Mouse (Mus musculus): ENCODE measurements at regions not wholly inside any gene's neighbourhood (a gene's known extent, or its start where the extent isn't known, plus 50 kb on each side); places are given as distances from the start of the nearest gene placed in this dataset.
A peak's percentile ranks its signal among the peaks of the same experiment; 100 is the strongest.

GRCm38 (mm10) chr4:131486821-131487220, 351.3 kb downstream of the Ptpru start:
- DNase-seq (ENCODE audit: low read depth, low spot score): peak; percentile 67

GRCm38 (mm10) chr4:131488246-131488645, 349.8 kb downstream of the Ptpru start:
- DNase-seq (ENCODE audit: low read depth, low spot score): no peak

- DNase-seq (ENCODE audit: low read depth, low spot score): no peak
Measured at GRCm38 (mm10) chr4:131489056-131489455, 349.0 kb downstream of the Ptpru start.

- no peak for DNase-seq (ENCODE audit: low read depth, low spot score)
Measured at GRCm38 (mm10) chr4:131491960-131492359, 346.1 kb downstream of the Ptpru start.

GRCm38 (mm10) chr4:131493726-131494125, 344.4 kb downstream of the Ptpru start:
- DNase-seq (ENCODE audit: low read depth, low spot score): no peak

GRCm38 (mm10) chr4:131496900-131497299, 341.2 kb downstream of the Ptpru start:
- DNase-seq (ENCODE audit: low read depth, low spot score): no peak

- no peak for DNase-seq (ENCODE audit: low read depth, low spot score)
Measured at GRCm38 (mm10) chr4:131500928-131501650, 337.0 kb downstream of the Ptpru start.

- no peak for DNase-seq (ENCODE audit: low read depth, low spot score)
Measured at GRCm38 (mm10) chr4:131508154-131508553, 329.9 kb downstream of the Ptpru start.

- DNase-seq (ENCODE audit: low read depth, low spot score): no peak
Measured at GRCm38 (mm10) chr4:131511586-131511985, 326.5 kb downstream of the Ptpru start.

GRCm38 (mm10) chr4:131512768-131513167, 325.3 kb downstream of the Ptpru start:
- DNase-seq (ENCODE audit: low read depth, low spot score): no peak

- no peak for DNase-seq (ENCODE audit: low read depth, low spot score)
Measured at GRCm38 (mm10) chr4:131520636-131521306, 317.3 kb downstream of the Ptpru start.

GRCm38 (mm10) chr4:131521307-131521651, 316.8 kb downstream of the Ptpru start:
- no peak for DNase-seq (ENCODE audit: low read depth, low spot score)

GRCm38 (mm10) chr4:131525236-131525635, 312.9 kb downstream of the Ptpru start:
- DNase-seq (ENCODE audit: low read depth, low spot score): no peak

GRCm38 (mm10) chr4:131530491-131530890, 307.6 kb downstream of the Ptpru start:
- DNase-seq (ENCODE audit: low read depth, low spot score): no peak

GRCm38 (mm10) chr4:131531003-131531402, 307.1 kb downstream of the Ptpru start:
- DNase-seq (ENCODE audit: low read depth, low spot score): no peak

GRCm38 (mm10) chr4:131534831-131535230, 303.3 kb downstream of the Ptpru start:
- no peak for DNase-seq (ENCODE audit: low read depth, low spot score)

- DNase-seq (ENCODE audit: low read depth, low spot score): no peak
Measured at GRCm38 (mm10) chr4:131538237-131538636, 299.9 kb downstream of the Ptpru start.

- no peak for DNase-seq (ENCODE audit: low read depth, low spot score)
Measured at GRCm38 (mm10) chr4:131546422-131547200, 291.5 kb downstream of the Ptpru start.

GRCm38 (mm10) chr4:131549581-131549980, 288.5 kb downstream of the Ptpru start:
- no peak for DNase-seq (ENCODE audit: low read depth, low spot score)

- DNase-seq (ENCODE audit: low read depth, low spot score): no peak
Measured at GRCm38 (mm10) chr4:131558513-131558912, 279.6 kb downstream of the Ptpru start.

- DNase-seq (ENCODE audit: low read depth, low spot score): no peak
Measured at GRCm38 (mm10) chr4:131563851-131564250, 274.2 kb downstream of the Ptpru start.

- DNase-seq (ENCODE audit: low read depth, low spot score): no peak
Measured at GRCm38 (mm10) chr4:131565203-131565602, 272.9 kb downstream of the Ptpru start.

GRCm38 (mm10) chr4:131567241-131567640, 270.8 kb downstream of the Ptpru start:
- DNase-seq (ENCODE audit: low read depth, low spot score): no peak
